Mouse (Mus musculus) neural tube, embryonic 14.5 days (tissue): ENCODE measurements around the gene Ttc39b. TPM values are rescaled to one million over a fixed set of nuclear protein-coding genes. Genes with fewer than 3 reads are reported as not detected.
A peak's percentile ranks its signal among the peaks of the same experiment; 100 is the strongest.

Experiments used
- ATAC-seq: fragments of 200-750 bp; cut with Nextera tagmentation; 2 replicates; pipeline ENCODE4 v1.8.0; 2017; ENCODE audit warnings: low read depth, mild to moderate bottlenecking, moderate TSS enrichment, moderate library complexity
- H3K27ac ChIP-seq: fragments of 300-500 bp; sonication (generic); 2 replicates; pipeline ENCODE4 v1.5.1; 2014; ENCODE audit warnings: low read depth, mild to moderate bottlenecking, control low read depth, low read length, moderate library complexity, mixed read lengths
- H3K27me3 ChIP-seq: fragments of 300-500 bp; sonication (generic); 2 replicates; pipeline ENCODE4 v1.6.1; 2014; ENCODE audit warnings: low read length; ENCODE audit not compliant: control insufficient read depth, insufficient read depth
- H3K36me3 ChIP-seq: fragments of 300-500 bp; sonication (generic); 2 replicates; pipeline ENCODE4 v1.6.1; 2014; ENCODE audit warnings: low read length, mixed read lengths; ENCODE audit not compliant: control insufficient read depth, insufficient read depth
- H3K4me1 ChIP-seq: fragments of 300-500 bp; sonication (generic); 2 replicates; pipeline ENCODE4 v1.6.1; 2014; ENCODE audit warnings: low read length; ENCODE audit not compliant: control insufficient read depth, insufficient read depth
- H3K4me2 ChIP-seq: fragments of 300-500 bp; sonication (generic); 2 replicates; pipeline ENCODE4 v1.6.1; 2014; ENCODE audit warnings: mild to moderate bottlenecking, low read depth, low read length, control low read depth
- H3K4me3 ChIP-seq: fragments of 300-500 bp; sonication (generic); 2 replicates; pipeline ENCODE4 v1.5.1; 2014; ENCODE audit warnings: low read depth, low read length, control low read depth, mixed read lengths
- H3K9ac ChIP-seq: fragments of 300-500 bp; sonication (generic); replicated peaks from 2 replicates; pipeline ENCODE4 v1.6.1; 2014; ENCODE audit warnings: low read depth, mild to moderate bottlenecking, control low read depth, low read length, mixed read lengths
- H3K9me3 ChIP-seq: fragments of 300-500 bp; sonication (generic); 2 replicates; pipeline ENCODE4 v1.6.1; 2016; ENCODE audit warnings: low read length; ENCODE audit not compliant: control insufficient read depth
- WGBS: fragments of 180-500 bp; shearing (Covaris S2); extraction: QIAGEN DNeasy Blood & Tissue Kit; methylation state at CpG from one replicate; pipeline ENCODE4 v1.1.7; 2014; 5-methylcytosine and 5-hydroxymethylcytosine counted together
- polyA plus RNA-seq: library from polyadenylated mRNA; unstranded; fragments of >200 nt; fragmentation: Nextera tagmentation; extraction: Ambion mirVana; gene quantifications from 2 replicates; pipeline ENCODE4 v1.2.1, GENCODE M21; 2014

Gene Ttc39b
- 7.9 and 10.9 TPM in 2 replicates for polyA plus RNA-seq

DNA sequence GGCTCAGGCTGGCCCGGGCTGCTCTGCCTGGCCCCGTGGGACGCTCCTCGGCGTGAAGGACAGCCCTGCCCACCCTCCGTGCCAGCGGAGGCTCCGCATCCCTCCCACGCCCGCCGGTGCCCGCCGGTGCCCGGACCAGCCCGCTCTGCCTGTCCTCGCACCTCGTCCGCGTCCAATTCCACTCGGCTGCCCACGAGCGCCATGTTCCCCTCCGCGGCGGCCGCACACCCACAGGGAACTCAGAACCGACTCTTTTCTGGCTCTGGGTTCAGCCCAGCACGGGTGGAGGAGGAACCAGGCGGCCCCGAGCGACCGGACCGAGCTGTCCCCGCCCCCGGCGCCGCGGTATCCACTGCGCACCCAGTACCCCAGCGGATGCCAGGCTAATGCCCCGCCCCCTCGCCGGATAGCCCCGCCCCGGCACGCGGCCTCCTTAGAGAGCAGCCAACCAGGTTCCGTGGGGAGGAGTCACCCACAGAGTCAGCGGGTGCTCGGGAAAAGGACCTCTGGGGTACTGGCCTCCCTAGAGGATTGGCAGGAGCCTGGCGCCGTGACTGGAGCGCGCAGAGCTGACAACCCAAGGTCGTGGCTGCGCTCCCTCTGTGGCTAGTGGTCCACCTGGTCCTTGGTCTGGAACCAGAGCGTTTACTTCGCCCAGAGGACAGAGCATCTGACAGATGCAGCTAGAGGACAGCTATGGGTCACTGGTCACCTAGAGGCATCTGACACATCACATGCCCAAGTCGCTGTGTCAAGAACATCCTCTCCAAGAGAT is at the start of gene Ttc39b:
TSS of gene Ttc39b (minus strand) at position 346 of the 775 bp plus-strand sequence.
- under 1% methylated on average over 52 of the region's 59 CpGs for WGBS
- peak; percentile 98 for ATAC-seq
- H3K27me3 ChIP-seq: peaks cover 5% of the 10 kb centered on the region; the same call in 1 of the 2 replicates
- no peaks in the 10 kb centered on the region for H3K36me3 ChIP-seq
- no peaks in the 10 kb centered on the region for H3K9me3 ChIP-seq
- H3K4me3 ChIP-seq: peak within 1 kb of the TSS; percentile 65
- H3K27ac ChIP-seq: no peak within 1 kb of the TSS
- 0 out of 2 replicates have a peak, but pooled peaks cover 9% of the 10 kb centered on the region for H3K4me1 ChIP-seq
- peak within 1 kb of the TSS; percentile 100 for H3K4me2 ChIP-seq
- peak within 1 kb of the TSS; percentile 42 for H3K9ac ChIP-seq

DNA sequence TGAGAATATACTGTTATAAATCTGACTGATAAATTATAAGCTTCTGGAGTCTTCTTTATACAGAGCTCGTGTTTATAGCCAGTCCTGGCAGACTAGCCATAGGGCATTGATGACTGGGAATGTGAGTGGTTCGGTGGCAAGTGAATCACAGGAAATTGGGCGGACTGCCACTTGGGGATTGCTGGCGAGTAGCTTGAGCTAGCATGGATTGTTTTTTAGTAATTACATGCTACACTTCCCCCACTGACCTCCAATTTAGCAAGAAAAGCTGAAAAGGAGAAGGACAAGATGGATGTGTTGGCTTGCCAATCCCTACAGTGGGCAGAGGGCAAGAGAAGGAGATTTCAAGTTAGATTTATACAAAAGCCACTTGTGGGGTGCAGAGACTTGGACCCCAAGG is 49.3 kb upstream of the Ttc39b start:
- Histone ChIP-seq H3K27ac (no peak overlapping the region), H3K4me1 (no peaks in the 10 kb centered on the region), H3K9me3 (no peaks in the 10 kb centered on the region), H3K4me3 (no peak overlapping the region), H3K36me3 (no peaks in the 10 kb centered on the region), H3K4me2 (no peak overlapping the region), H3K9ac (no peak overlapping the region), H3K27me3 (no peaks in the 10 kb centered on the region)
- WGBS: 60% methylated on average over 4 of the region's 4 CpGs
- ATAC-seq: no peak

DNA sequence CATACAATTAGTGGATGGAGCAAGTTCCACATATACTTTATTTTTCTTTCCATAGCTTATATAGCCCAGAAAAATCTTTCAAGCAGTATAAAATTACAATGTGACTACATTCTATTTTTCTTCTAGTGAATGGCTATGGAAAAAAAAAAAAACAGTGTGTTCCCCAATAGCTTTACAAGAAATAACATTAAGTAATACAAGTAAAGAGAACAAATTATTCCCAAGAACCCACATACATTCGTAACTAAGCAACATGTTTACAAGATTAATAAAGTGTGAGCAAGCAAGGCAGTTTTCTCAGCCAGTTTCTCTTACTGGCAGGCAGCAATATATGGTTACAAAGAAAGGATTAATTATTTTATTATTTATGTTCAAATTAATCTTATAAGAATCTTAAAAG is 33.7 kb upstream of the Ttc39b start:
- Histone ChIP-seq H3K4me2 (no peak overlapping the region), H3K9ac (no peak overlapping the region), H3K9me3 (peaks cover 3% of the 10 kb centered on the region; the same call in 1 of the 2 replicates), H3K4me3 (no peak overlapping the region), H3K27ac (no peak overlapping the region), H3K4me1 (no peaks in the 10 kb centered on the region), H3K36me3 (no peaks in the 10 kb centered on the region), H3K27me3 (no peaks in the 10 kb centered on the region)
- 78% methylated on average over 1 of the region's 1 CpGs for WGBS
- no peak for ATAC-seq

DNA sequence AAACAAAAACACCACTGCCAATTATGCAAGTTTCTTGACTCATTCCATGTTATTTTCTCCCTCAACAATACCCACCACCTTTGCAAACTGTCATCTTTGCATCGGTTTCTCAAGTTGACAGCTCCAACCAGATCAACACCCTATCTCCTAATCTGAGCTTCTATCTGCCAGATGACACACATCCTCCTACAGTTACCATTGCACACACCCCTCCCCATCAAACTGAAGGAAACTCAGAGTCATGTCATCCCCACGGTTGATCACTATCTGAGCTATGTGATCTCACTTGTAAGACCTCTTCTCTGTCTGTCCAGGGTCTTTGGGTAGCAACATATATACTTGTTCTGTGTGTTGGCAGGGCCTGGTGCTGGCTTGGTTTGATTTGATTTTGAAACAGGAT is 30.7 kb upstream of the Ttc39b start:
- no peak overlapping the region for H3K4me3 ChIP-seq
- WGBS: 95% methylated on average over 2 of the region's 2 CpGs
- H3K9me3 ChIP-seq: peaks cover 3% of the 10 kb centered on the region; the same call in 1 of the 2 replicates
- no peak for ATAC-seq
- no peak overlapping the region for H3K27ac ChIP-seq
- H3K4me2 ChIP-seq: no peak overlapping the region
- H3K9ac ChIP-seq: no peak overlapping the region
- H3K4me1 ChIP-seq: no peaks in the 10 kb centered on the region
- no peaks in the 10 kb centered on the region for H3K36me3 ChIP-seq
- H3K27me3 ChIP-seq: no peaks in the 10 kb centered on the region

DNA sequence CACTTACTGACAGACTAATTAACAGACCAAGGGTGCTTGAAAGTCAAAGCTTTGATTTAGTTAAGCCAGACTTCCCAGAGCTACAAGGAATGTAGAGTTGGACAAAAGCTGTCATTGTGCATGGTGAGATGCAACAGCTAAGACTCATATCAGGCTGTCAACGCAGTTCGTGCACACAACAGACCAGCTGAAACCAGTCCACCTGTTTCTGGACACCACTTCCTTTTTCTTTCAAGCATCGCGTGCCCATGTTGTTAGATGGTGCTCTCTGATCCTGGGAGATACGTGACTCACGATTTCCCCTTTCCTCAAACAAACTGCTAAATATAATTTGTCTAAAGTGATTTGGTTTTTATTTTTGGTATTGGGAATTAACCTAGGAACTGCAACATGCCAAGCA is 29.9 kb upstream of the Ttc39b start:
- H3K27me3 ChIP-seq: no peaks in the 10 kb centered on the region
- no peak overlapping the region for H3K4me3 ChIP-seq
- no peak for ATAC-seq
- H3K36me3 ChIP-seq: no peaks in the 10 kb centered on the region
- H3K4me2 ChIP-seq: no peak overlapping the region
- H3K4me1 ChIP-seq: no peaks in the 10 kb centered on the region
- 0 out of 2 replicates have a peak, but pooled peaks cover 3% of the 10 kb centered on the region for H3K9me3 ChIP-seq
- no peak overlapping the region for H3K27ac ChIP-seq
- 87% methylated on average over 6 of the region's 6 CpGs for WGBS
- H3K9ac ChIP-seq: no peak overlapping the region

DNA sequence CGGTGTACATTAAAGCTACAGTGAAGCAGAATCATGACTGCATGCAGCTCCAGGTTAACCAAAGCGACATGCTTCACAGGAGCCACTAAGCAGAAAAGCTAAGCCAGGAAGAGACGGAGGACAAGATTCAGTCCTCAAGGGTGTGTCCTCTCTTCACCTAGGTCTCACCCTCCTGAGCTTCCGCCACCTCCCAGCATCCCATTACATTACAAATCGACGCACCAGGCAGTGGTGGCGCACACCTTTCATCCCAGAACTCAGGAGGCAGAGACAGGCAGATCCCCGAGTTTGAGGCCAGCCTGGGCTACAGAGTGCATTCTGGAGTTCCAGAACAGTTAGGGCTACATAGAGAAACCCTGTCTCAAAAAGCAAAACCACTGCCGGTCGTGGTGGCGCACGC is 29.2 kb upstream of the Ttc39b start:
- ATAC-seq: no peak

DNA sequence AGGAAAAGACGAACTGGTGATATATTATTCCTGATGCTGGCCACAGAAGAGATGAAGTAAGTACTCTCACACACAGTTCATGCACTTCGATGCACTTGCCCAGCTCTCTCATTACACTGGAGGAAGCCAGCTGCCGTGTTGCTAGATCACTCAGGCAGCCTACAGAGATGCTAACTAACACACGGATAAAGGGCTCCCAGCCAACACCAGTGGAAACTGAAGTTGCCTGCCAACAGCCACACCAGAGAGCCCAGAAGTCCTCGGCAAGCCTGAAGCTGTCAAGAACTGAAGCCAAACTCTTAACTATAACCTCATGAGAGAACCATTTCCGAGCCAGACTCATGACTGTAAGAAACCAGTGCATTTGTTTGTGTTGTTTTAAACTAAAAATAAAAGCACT is 26.7 kb upstream of the Ttc39b start:
- ATAC-seq: peak; percentile 65; the same call in 1 of the 2 replicates
- WGBS: 50% methylated on average over 6 of the region's 6 CpGs

More for the DNA sequence above, 29.2 kb upstream of the Ttc39b start:
- 97% methylated on average over 12 of the region's 12 CpGs for WGBS
- H3K4me2 ChIP-seq: no peak overlapping the region
- no peak overlapping the region for H3K27ac ChIP-seq
- no peaks in the 10 kb centered on the region for H3K4me1 ChIP-seq
- no peak overlapping the region for H3K4me3 ChIP-seq
- 0 out of 2 replicates have a peak, but pooled peaks cover 3% of the 10 kb centered on the region for H3K9me3 ChIP-seq
- no peaks in the 10 kb centered on the region for H3K27me3 ChIP-seq
- no peak overlapping the region for H3K9ac ChIP-seq
- H3K36me3 ChIP-seq: no peaks in the 10 kb centered on the region

DNA sequence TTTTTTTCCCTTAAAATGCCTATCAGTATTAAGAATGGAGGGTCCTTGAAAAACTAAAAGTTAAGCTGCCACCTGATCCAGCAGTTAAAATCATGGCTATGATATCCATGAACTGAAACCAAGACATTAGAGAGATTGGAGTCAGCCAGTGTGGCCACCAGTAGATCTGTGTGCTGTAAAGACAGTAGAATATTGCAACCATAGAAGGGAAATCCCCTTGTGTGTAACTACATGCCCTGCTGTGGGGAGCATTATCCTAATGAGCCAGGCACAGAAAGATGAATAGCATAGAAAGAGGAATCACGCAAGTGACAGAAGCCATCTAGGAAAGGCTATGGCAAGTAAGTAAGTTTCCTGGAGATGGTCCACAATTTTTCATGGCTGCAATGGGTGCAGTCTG is 24.9 kb upstream of the Ttc39b start:
- Histone ChIP-seq H3K9me3 (no peaks in the 10 kb centered on the region), H3K9ac (no peak overlapping the region), H3K27ac (no peak overlapping the region), H3K36me3 (no peaks in the 10 kb centered on the region), H3K4me1 (no peaks in the 10 kb centered on the region), H3K27me3 (no peaks in the 10 kb centered on the region), H3K4me2 (no peak overlapping the region), H3K4me3 (no peak overlapping the region)
- ATAC-seq: no peak
- 71% methylated on average over 1 of the region's 1 CpGs for WGBS

More for the DNA sequence above, 26.7 kb upstream of the Ttc39b start:
- H3K36me3 ChIP-seq: no peaks in the 10 kb centered on the region
- H3K27me3 ChIP-seq: no peaks in the 10 kb centered on the region
- H3K4me3 ChIP-seq: no peak overlapping the region
- H3K4me2 ChIP-seq: no peak overlapping the region
- no peaks in the 10 kb centered on the region for H3K9me3 ChIP-seq
- H3K9ac ChIP-seq: no peak overlapping the region
- no peaks in the 10 kb centered on the region for H3K4me1 ChIP-seq
- H3K27ac ChIP-seq: no peak overlapping the region

DNA sequence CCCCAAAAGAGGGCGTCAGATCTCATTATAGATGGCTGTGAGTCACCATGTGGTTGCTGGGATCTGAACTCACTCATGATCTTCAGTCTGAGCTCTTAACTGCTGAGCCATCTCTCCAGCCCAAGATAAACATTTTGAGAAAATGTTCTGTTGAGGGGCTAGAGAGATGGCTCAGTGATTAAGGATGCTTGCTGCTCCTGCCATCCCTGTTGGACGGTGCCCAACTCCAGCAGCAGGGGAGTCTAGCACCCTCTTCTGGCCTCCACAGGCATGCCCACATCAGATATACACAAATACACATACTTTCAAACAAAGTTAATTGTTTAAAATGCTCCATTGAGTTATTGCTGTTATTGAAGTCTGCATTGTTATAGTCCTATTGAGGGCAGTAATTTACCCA is 19.8 kb upstream of the Ttc39b start:
- no peaks in the 10 kb centered on the region for H3K9me3 ChIP-seq
- 74% methylated on average over 2 of the region's 2 CpGs for WGBS
- no peak overlapping the region for H3K4me3 ChIP-seq
- H3K4me1 ChIP-seq: no peaks in the 10 kb centered on the region
- H3K27me3 ChIP-seq: no peaks in the 10 kb centered on the region
- ATAC-seq: no peak
- no peaks in the 10 kb centered on the region for H3K36me3 ChIP-seq
- no peak overlapping the region for H3K4me2 ChIP-seq
- no peak overlapping the region for H3K27ac ChIP-seq
- H3K9ac ChIP-seq: no peak overlapping the region
